Mouse (Mus musculus) heart, embryonic 13.5 days (tissue): ENCODE measurements at regions not wholly inside any gene's neighbourhood (a gene's known extent, or its start where the extent isn't known, plus 50 kb on each side); places are given as distances from the start of the nearest gene placed in this dataset.

ENCODE experiments used
- ATAC-seq: fragments of 200-750 bp; cut with Nextera tagmentation; 2 replicates; pipeline ENCODE4 v1.8.0; 2017; ENCODE audit warnings: moderate TSS enrichment; ENCODE audit not compliant: insufficient number of reproducible peaks, low FRiP score, low TSS enrichment; ENCODE audit errors: extremely low read depth
- H3K27ac ChIP-seq: fragments of 300-500 bp; sonication (generic); replicated peaks from 2 replicates; pipeline ENCODE4 v1.5.1; 2015; ENCODE audit warnings: moderate library complexity, mild to moderate bottlenecking, inconsistent platforms
- H3K27me3 ChIP-seq: fragments of 300-500 bp; sonication (generic); replicated peaks from 2 replicates; pipeline ENCODE4 v1.6.1; 2015; ENCODE audit warnings: mild to moderate bottlenecking, inconsistent platforms
- H3K36me3 ChIP-seq: fragments of 300-500 bp; sonication (generic); 2 replicates; pipeline ENCODE4 v1.6.1; 2015; ENCODE audit warnings: mild to moderate bottlenecking, inconsistent platforms
- H3K4me1 ChIP-seq: fragments of 300-500 bp; sonication (generic); 2 replicates; pipeline ENCODE4 v1.6.1; 2015; ENCODE audit warnings: inconsistent platforms
- H3K4me2 ChIP-seq: fragments of 300-500 bp; sonication (generic); 2 replicates; pipeline ENCODE4 v1.6.1; 2015; ENCODE audit warnings: inconsistent platforms, mild to moderate bottlenecking, moderate library complexity
- H3K4me3 ChIP-seq: fragments of 300-500 bp; sonication (generic); 2 replicates; pipeline ENCODE4 v1.5.1; 2015; ENCODE audit warnings: moderate library complexity, mild to moderate bottlenecking, inconsistent platforms
- H3K9ac ChIP-seq: fragments of 300-500 bp; sonication (generic); 2 replicates; pipeline ENCODE4 v1.6.1; 2015; ENCODE audit warnings: inconsistent platforms, mild to moderate bottlenecking, moderate library complexity
- H3K9me3 ChIP-seq: fragments of 300-500 bp; sonication (generic); 2 replicates; pipeline ENCODE4 v1.6.1; 2016; ENCODE audit warnings: inconsistent platforms
- WGBS: fragments of 180-500 bp; shearing (Covaris S2); methylation state at CpG from one replicate; pipeline ENCODE4 v1.1.7; 2015; ENCODE audit warnings: mixed read lengths; 5-methylcytosine and 5-hydroxymethylcytosine counted together

DNA sequence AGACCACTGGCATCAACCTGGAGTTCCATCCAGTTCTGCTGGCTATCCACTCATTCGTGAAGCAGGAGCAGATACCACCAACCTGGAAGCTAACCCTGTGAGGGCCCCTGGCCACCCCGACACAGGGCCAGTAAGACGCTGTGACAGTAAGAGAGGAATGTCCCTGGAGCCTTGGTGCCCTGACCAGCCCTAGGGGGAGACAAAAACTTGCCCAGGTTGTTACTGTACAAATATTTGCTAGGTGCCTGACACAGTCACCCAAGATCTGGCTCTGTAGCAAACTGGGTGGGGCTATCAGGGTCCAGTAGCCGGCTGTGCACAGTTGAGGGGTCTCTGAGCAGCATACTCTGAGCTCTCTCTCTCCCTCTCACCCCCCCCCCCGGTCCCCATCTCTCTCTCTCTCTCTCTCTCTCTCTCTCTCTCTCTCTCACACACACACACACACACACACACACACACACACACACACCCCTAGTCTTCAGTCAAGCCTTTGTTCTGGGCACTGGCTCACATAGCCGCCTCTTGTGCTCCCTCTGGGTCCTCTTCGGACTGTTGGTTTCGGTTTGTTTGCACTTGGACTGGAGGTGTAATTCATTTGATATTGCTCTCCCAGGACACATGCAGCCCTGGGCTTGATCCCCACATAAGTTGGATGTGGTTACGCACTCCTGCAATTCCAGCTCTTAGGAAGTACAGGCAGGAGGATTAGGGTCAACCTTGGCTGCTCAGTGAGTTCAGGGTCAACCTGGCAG, 131.7 kb downstream of the Inhbb start:
- H3K4me3 ChIP-seq = no peak overlapping the region
- no peaks in the 10 kb centered on the region for H3K9me3 ChIP-seq
- no peaks in the 10 kb centered on the region for H3K4me1 ChIP-seq
- no peak overlapping the region for H3K27ac ChIP-seq
- no peak for ATAC-seq
- 69% methylated on average over 8 of the region's 9 CpGs for WGBS
- H3K36me3 ChIP-seq = no peaks in the 10 kb centered on the region
- H3K9ac ChIP-seq = no peak overlapping the region
- no peak overlapping the region for H3K4me2 ChIP-seq
- H3K27me3 ChIP-seq = no peaks in the 10 kb centered on the region

DNA sequence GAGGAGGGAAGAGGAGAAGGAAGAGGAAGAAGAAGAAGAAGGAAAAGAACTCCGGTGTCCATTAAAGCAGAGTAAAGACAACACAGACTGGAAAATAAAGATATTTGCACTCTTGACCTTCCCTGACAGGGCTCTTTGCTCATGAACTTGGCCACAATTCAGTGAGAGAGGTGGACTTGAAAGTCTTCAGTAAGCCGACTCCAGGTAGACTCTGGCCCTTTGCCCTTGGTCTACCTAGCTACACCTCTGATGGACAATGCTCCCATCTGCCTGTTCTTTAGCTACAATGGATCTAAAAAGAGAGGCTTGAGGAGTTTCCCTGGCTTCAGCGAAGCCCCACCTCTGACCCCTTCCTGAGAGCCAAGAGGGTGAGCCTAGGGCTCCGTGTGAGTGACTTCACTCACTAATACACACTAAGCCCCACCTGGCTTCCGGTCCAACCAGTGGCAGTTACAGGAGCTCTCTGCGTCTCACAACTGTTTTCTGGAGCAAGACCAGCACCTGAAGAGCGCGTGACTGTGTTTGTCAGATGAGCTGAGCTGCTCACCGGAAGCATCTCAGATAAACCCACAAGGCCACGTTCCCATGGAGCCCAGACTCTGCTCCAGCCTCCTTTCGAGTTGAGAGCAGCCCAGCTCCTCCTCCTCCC, 132.4 kb downstream of the Inhbb start:
- no peaks in the 10 kb centered on the region for H3K4me1 ChIP-seq
- H3K27me3 ChIP-seq = no peaks in the 10 kb centered on the region
- H3K36me3 ChIP-seq = no peaks in the 10 kb centered on the region
- H3K4me3 ChIP-seq = no peak overlapping the region
- H3K4me2 ChIP-seq = no peak overlapping the region
- no peak overlapping the region for H3K27ac ChIP-seq
- H3K9me3 ChIP-seq = no peaks in the 10 kb centered on the region
- H3K9ac ChIP-seq = no peak overlapping the region
- 72% methylated on average over 11 of the region's 11 CpGs for WGBS
- ATAC-seq = no peak

DNA sequence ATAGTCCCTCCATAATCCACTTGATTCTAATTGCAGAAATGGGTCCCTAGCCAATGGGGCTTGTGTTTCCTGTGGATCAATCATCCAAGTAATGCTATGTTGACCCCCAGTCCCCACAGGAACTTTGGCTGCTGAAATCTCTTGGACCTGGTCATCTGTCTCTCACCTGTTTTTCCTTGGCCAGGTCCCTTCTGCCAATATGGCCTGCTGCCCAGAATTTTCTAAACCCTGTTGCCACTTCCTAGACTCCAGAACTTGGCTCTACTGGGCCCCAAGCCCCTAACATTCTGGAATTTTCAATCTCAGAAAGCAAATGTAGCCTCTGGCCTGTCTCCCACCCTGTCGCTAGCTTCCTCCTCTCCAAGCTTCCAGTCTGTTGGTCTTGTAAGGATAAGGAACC, 139.6 kb downstream of the Inhbb start:
- no peaks in the 10 kb centered on the region for H3K36me3 ChIP-seq
- ATAC-seq = no peak
- no peak overlapping the region for H3K4me3 ChIP-seq
- H3K9ac ChIP-seq = no peak overlapping the region
- no peaks in the 10 kb centered on the region for H3K9me3 ChIP-seq
- no peaks in the 10 kb centered on the region for H3K27me3 ChIP-seq
- WGBS = 79% methylated on average over 1 of the region's 1 CpGs
- no peak overlapping the region for H3K4me2 ChIP-seq
- no peak overlapping the region for H3K27ac ChIP-seq
- no peaks in the 10 kb centered on the region for H3K4me1 ChIP-seq

DNA sequence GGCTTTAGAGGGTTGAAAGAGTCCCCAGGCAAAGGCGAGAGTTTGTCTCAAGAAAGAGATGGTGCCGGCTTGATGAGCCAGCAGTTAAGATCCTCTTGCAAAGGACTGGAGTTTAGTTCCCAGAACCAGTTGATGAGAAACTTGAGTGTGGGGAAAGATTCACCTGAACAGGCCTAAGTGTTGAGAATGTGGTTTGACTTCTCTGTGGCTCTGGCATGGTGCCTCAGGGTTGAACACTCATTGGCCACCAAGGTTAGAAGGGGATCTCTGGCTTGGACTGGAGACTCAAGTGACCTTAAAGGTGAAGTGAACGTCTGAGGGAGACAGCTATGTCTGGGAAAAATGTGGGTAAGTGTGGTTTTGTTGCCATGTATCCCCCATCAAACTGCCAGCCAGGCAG, 142.8 kb downstream of the Inhbb start:
- H3K27me3 ChIP-seq = no peaks in the 10 kb centered on the region
- ATAC-seq = no peak
- 74% methylated on average over 3 of the region's 3 CpGs for WGBS
- H3K27ac ChIP-seq = no peak overlapping the region
- no peaks in the 10 kb centered on the region for H3K9me3 ChIP-seq
- H3K36me3 ChIP-seq = no peaks in the 10 kb centered on the region
- H3K4me2 ChIP-seq = no peak overlapping the region
- no peak overlapping the region for H3K9ac ChIP-seq
- no peaks in the 10 kb centered on the region for H3K4me1 ChIP-seq
- no peak overlapping the region for H3K4me3 ChIP-seq

DNA sequence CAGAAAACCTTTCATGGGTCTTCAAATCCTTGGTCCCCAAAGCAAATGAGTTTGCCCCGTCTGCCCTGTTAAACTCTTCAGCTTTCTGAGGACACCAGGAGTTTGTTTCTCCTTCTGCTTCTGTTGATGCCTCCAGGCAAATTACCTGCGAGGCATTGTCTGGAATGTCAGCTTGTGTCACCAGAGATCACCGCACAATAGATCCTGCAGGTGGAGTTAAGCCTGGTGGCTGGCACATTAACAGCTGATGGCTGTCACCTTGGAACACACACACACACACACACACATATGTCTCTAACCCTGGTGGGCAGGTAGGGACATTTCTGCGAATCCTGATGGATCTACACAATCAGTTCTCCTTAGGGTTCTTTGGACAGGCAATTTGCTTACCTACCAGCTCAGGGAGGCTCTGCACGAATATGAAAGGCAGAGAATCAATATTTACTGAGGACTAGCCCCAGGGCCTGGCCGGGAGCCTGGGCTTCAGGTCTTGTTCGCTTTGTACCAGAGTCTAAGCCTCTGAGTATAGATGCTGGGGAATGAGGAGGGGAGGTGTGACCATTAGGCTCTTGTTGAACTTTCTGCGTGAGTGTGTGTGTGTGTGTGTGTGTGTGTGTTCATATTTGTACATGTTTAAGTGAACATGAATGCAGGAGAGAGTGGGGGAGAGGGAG, 143.4 kb downstream of the Inhbb start:
- WGBS = 81% methylated on average over 8 of the region's 8 CpGs
- Histone ChIP-seq H3K27me3 (no peaks in the 10 kb centered on the region), H3K9ac (no peak overlapping the region), H3K36me3 (no peaks in the 10 kb centered on the region), H3K4me2 (no peak overlapping the region), H3K9me3 (no peaks in the 10 kb centered on the region), H3K4me1 (no peaks in the 10 kb centered on the region), H3K4me3 (no peak overlapping the region), H3K27ac (no peak overlapping the region)
- no peak for ATAC-seq

DNA sequence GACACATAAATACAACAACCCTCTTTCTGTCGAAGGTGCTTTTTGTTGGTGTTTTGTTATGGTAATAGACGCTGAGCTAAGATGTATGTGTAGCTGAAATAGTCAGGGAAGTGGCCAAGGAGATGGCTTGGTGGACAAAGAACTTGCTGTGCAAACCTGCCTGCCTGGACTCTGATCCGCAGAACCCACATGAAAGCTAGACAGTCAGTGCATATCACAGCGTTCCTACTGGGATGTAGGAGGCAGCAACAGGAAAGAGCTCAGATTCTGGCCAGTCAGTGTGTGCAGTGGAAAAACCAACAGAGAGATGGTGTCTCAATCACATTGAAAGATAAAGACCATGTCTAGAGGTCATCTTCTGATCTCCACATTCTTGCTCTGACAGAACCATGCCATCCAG, 144.1 kb downstream of the Inhbb start:
- Histone ChIP-seq H3K4me3 (no peak overlapping the region), H3K4me1 (no peaks in the 10 kb centered on the region), H3K9ac (no peak overlapping the region), H3K4me2 (no peak overlapping the region), H3K27me3 (no peaks in the 10 kb centered on the region), H3K27ac (no peak overlapping the region), H3K36me3 (no peaks in the 10 kb centered on the region), H3K9me3 (no peaks in the 10 kb centered on the region)
- 70% methylated on average over 4 of the region's 4 CpGs for WGBS
- no peak for ATAC-seq

DNA sequence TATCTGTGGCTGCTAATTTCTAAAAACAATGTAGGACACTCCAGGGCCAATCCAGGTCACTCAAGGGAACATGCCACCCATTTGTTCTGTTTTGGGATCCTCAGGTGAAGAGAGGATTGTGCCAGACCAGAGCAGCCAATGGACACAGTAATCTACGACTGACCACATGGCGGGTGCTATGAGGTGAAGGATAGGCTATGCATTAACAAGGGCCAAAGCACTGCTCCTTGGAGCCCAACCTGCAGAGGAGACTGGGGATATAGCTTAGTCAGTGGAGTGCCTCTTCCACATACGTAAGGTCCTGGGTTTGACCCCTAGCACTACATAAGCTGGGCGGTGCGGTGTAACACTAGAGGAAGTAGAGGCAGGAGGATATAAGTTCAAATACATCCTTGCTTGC, 156.0 kb downstream of the Inhbb start:
- peaks cover 10% of the 10 kb centered on the region for H3K9me3 ChIP-seq
- no peak for ATAC-seq
- no peaks in the 10 kb centered on the region for H3K36me3 ChIP-seq
- 0 out of 2 replicates have a peak, but pooled peaks cover 3% of the 10 kb centered on the region for H3K27me3 ChIP-seq
- H3K4me1 ChIP-seq = no peaks in the 10 kb centered on the region
- no peak overlapping the region for H3K4me3 ChIP-seq
- WGBS = 84% methylated on average over 5 of the region's 5 CpGs
- H3K9ac ChIP-seq = no peak overlapping the region
- no peak overlapping the region for H3K4me2 ChIP-seq
- H3K27ac ChIP-seq = no peak overlapping the region

DNA sequence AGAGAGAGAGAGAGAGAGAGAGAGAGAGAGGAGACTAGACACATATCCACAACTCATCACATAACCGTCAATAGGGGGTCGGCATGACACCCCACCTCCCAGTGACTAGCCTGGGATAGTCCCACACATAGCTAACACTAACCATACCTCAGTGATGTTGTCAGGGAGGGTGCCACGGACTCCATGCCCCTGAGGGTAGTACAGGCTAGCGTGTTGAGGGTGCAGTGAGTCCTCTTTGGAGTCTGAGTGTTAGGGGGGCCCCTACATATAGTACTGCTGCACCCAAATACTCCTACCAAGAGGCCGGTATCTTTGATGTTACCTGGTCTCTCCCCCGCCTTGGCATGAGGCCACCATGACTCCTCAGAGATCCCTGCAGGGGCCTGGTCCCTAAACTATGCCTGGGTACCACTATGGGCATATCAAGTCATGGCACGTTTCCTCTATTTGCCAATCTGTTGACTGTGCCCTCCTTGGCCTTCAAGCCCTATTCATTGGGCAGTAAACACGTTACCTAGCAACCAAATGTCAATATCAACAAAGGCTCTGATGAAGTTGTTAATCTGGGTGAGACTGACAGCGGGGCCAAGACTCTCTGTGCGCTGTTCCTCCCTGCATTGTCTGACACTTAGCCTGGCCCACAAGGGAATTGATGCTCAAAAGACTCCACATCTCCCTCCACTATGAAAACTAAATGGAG, 156.7 kb downstream of the Inhbb start:
- Histone ChIP-seq H3K4me1 (no peaks in the 10 kb centered on the region), H3K27me3 (0 out of 2 replicates have a peak, but pooled peaks cover 3% of the 10 kb centered on the region), H3K9ac (no peak overlapping the region), H3K27ac (no peak overlapping the region), H3K9me3 (peaks cover 9% of the 10 kb centered on the region), H3K4me2 (no peak overlapping the region), H3K36me3 (no peaks in the 10 kb centered on the region), H3K4me3 (no peak overlapping the region)
- no peak for ATAC-seq
- 75% methylated on average over 10 of the region's 10 CpGs for WGBS

DNA sequence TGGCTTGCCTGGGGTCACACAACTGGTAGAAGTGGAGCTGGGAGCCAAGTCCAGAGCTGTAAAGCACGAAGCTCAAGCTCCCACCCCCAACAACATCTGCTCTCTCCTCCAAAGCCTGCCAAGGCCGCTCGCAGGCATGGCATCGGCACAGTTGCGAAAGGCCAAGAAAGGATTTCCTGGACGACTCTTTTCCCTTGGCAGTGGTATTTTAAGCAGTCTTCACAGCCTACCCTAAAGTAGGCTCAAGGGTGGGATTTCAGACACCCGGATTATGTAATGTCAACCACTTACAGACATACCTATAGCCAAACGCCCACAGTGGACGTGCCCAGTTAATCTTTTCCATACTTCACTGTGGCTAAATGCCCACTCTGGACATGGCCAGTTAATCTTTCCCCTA, 162.6 kb downstream of the Inhbb start:
- H3K4me2 ChIP-seq = no peak overlapping the region
- no peak overlapping the region for H3K27ac ChIP-seq
- no peak for ATAC-seq
- H3K4me1 ChIP-seq = no peaks in the 10 kb centered on the region
- H3K36me3 ChIP-seq = no peaks in the 10 kb centered on the region
- peaks cover 4% of the 10 kb centered on the region for H3K9me3 ChIP-seq
- WGBS = 83% methylated on average over 9 of the region's 9 CpGs
- H3K27me3 ChIP-seq = no peaks in the 10 kb centered on the region
- H3K9ac ChIP-seq = no peak overlapping the region
- H3K4me3 ChIP-seq = no peak overlapping the region

DNA sequence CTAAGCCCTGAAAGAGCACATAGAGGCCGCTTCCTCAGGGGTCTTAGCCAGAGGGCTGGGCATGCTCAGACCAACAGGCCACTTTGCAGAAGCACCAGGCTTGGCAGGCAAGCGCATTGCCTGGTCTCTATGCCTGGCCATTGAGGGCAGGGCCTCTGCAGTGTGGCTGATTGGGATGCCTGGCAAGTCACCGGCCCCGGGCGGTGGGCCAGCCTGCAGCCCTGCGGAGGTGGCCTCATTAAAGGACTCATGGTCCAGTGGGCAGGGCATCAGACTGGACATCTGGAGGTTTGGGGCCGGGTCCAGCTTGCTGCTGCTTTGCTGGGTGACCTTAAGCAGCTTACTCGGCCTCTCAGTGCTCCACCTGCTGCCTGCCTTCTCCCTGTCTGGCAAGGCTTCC, 165.3 kb downstream of the Inhbb start:
- Histone ChIP-seq H3K9me3 (peaks cover 2% of the 10 kb centered on the region), H3K4me1 (no peaks in the 10 kb centered on the region), H3K4me3 (no peak overlapping the region), H3K36me3 (no peaks in the 10 kb centered on the region), H3K4me2 (no peak overlapping the region), H3K27ac (no peak overlapping the region), H3K27me3 (no peaks in the 10 kb centered on the region), H3K9ac (no peak overlapping the region)
- WGBS = 78% methylated on average over 8 of the region's 8 CpGs
- no peak for ATAC-seq

DNA sequence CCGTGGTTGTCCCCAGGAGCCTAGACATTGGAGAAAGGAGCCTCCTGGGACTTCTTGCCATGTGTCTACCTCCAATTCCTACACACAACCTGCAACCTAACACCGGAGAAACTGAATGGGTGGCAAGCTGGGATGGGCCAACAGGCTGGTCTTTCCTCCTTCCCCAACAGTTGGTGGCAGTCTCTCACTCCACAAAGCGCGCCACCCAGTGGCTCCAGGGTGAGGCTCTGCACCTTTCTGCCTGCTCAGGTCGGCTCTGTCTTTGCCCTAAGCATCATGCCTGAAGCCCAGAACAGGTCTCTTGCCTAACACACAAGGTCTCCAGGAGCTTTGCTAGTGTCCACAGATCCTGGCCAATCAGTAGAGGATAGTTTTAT, 166.0 kb downstream of the Inhbb start:
- Histone ChIP-seq H3K4me1 (no peaks in the 10 kb centered on the region), H3K27me3 (no peaks in the 10 kb centered on the region), H3K36me3 (no peaks in the 10 kb centered on the region), H3K9ac (no peak overlapping the region), H3K4me2 (no peak overlapping the region), H3K9me3 (no peaks in the 10 kb centered on the region), H3K27ac (no peak overlapping the region), H3K4me3 (no peak overlapping the region)
- ATAC-seq = no peak
- WGBS = 40% methylated on average over 5 of the region's 5 CpGs
